Mouse (Mus musculus) MEL (cell line): ENCODE results near the gene Cd59a. TPM values are rescaled to one million over a fixed set of nuclear protein-coding genes. Genes with fewer than 3 reads are reported as not detected.

Source experiments
- DNase-seq: peaks from one replicate; pipeline ENCODE4 v3.0.0; 2011; ENCODE audit warnings: low read depth, low spot score
- H3K27ac ChIP-seq: 2 replicates; pipeline ENCODE4 v1.5.1; 2012; ENCODE audit warnings: low read depth, mild to moderate bottlenecking, control low read depth, low read length, moderate library complexity; ENCODE audit not compliant: control insufficient read depth
- H3K27me3 ChIP-seq, 2 experiments: fragments of 150-350 bp in 1 of 2; sonication (generic) in 1 of 2; 2 replicates each; pipeline ENCODE4 v1.6.1; 2012; ENCODE audit warnings: low read length in 2 of 2, mild to moderate bottlenecking in 2 of 2, improper control_type of control experiment in 1 of 2, moderate library complexity in 1 of 2; ENCODE audit not compliant: insufficient read depth in 2 of 2, control insufficient read depth in 1 of 2
- H3K36me3 ChIP-seq, 2 experiments: 2 replicates each; pipeline ENCODE4 v1.6.1; 2012 to 2014; ENCODE audit warnings: low read length in 2 of 2, improper control_type of control experiment in 1 of 2, inconsistent platforms in 1 of 2, mild to moderate bottlenecking in 1 of 2; ENCODE audit not compliant: insufficient read depth in 2 of 2, control insufficient read depth in 1 of 2
- H3K4me1 ChIP-seq, 2 experiments: fragments of 150-350 bp in 1 of 2; sonication (generic) in 1 of 2; 2 replicates each; pipeline ENCODE4 v1.6.1; 2012; ENCODE audit warnings: low read length in 2 of 2, improper control_type of control experiment in 1 of 2, mild to moderate bottlenecking in 1 of 2; ENCODE audit not compliant: insufficient read depth in 2 of 2, control insufficient read depth in 1 of 2
- H3K4me3 ChIP-seq, 2 experiments: fragments of 150-350 bp in 1 of 2; sonication (generic) in 1 of 2; 2 replicates each; pipeline ENCODE4 v1.5.1; 2012; ENCODE audit warnings: low read depth in 2 of 2, low read length in 2 of 2, mild to moderate bottlenecking in 2 of 2, moderate library complexity in 2 of 2, control low read depth in 1 of 2, improper control_type of control experiment in 1 of 2; ENCODE audit not compliant: control insufficient read depth in 1 of 2, insufficient read depth in 1 of 2
- H3K79me2 ChIP-seq: 2 replicates; pipeline ENCODE4 v1.6.1; 2012; ENCODE audit warnings: mild to moderate bottlenecking, low read length, moderate library complexity; ENCODE audit not compliant: control insufficient read depth, poor library complexity, insufficient read depth
- H3K9ac ChIP-seq: 2 replicates; pipeline ENCODE4 v1.6.1; 2012; ENCODE audit warnings: low read depth, mild to moderate bottlenecking, control low read depth, low read length, moderate library complexity; ENCODE audit not compliant: control insufficient read depth, poor library complexity, severe bottlenecking
- H3K9me3 ChIP-seq: fragments of 150-350 bp; sonication (generic); replicated peaks from 2 replicates; pipeline ENCODE4 v1.6.1; 2012; ENCODE audit warnings: mild to moderate bottlenecking, low read length, improper control_type of control experiment, moderate library complexity; ENCODE audit not compliant: insufficient read depth
- CHD1 ChIP-seq: IDR thresholded peaks from 2 replicates; pipeline ENCODE4 v1.6.1; 2012; ENCODE audit warnings: low read depth, mild to moderate bottlenecking, inconsistent platforms, low read length, improper control_type of control experiment
- CHD2 ChIP-seq: IDR thresholded peaks from 2 replicates; pipeline ENCODE4 v1.6.1; 2011; ENCODE audit warnings: low read length, improper control_type of control experiment
- CTCF ChIP-seq, 3 experiments: IDR thresholded peaks in 2 of 3; conservative IDR thresholded peaks in 1 of 3; 2 replicates each; pipeline ENCODE4 v1.5.1; 2011 to 2012; ENCODE audit warnings: low read length in 3 of 3, low read depth in 2 of 3, mild to moderate bottlenecking in 2 of 3, improper control_type of control experiment in 1 of 3, inconsistent platforms in 1 of 3, mixed read lengths in 1 of 3, moderate library complexity in 1 of 3; ENCODE audit not compliant: control insufficient read depth in 1 of 3, insufficient read depth in 1 of 3, poor library complexity in 1 of 3, severe bottlenecking in 1 of 3
- E2F4 ChIP-seq: IDR thresholded peaks from 2 replicates; pipeline ENCODE4 v1.6.1; 2011; ENCODE audit warnings: low read depth, low read length, improper control_type of control experiment, borderline replicate concordance
- GATA1 ChIP-seq: IDR thresholded peaks from 2 replicates; pipeline ENCODE4 v1.6.1; 2011; ENCODE audit warnings: low read depth, low read length, improper control_type of control experiment
- HCFC1 ChIP-seq: IDR thresholded peaks from 2 replicates; pipeline ENCODE4 v1.6.1; 2012; ENCODE audit warnings: low read depth, mild to moderate bottlenecking, inconsistent platforms, low read length, improper control_type of control experiment, moderate library complexity
- JUND ChIP-seq: IDR thresholded peaks from 2 replicates; pipeline ENCODE4 v1.6.1; 2011; ENCODE audit warnings: low read depth, mild to moderate bottlenecking, improper control_type of control experiment, low read length
- MAFK ChIP-seq: IDR thresholded peaks from 2 replicates; pipeline ENCODE4 v1.6.1; 2011; ENCODE audit warnings: low read depth, mild to moderate bottlenecking, low read length, improper control_type of control experiment, borderline replicate concordance
- MXI1 ChIP-seq: IDR thresholded peaks from 2 replicates; pipeline ENCODE4 v1.6.1; 2011; ENCODE audit warnings: mild to moderate bottlenecking, low read depth, low read length, improper control_type of control experiment
- NRF1 ChIP-seq: IDR thresholded peaks from 2 replicates; pipeline ENCODE4 v1.6.1; 2014; ENCODE audit warnings: low read depth, mild to moderate bottlenecking, inconsistent platforms, low read length, improper control_type of control experiment, moderate library complexity; ENCODE audit not compliant: poor library complexity, insufficient read depth, severe bottlenecking
- POLR2AphosphoS2 ChIP-seq: IDR thresholded peaks from 2 replicates; pipeline ENCODE4 v1.6.1; 2011; ENCODE audit warnings: low read length, improper control_type of control experiment
- POLR2AphosphoS5 ChIP-seq: IDR thresholded peaks from 2 replicates; pipeline ENCODE4 v1.6.1; 2012; ENCODE audit warnings: low read depth, borderline replicate concordance, mild to moderate bottlenecking, inconsistent platforms, low read length, moderate library complexity, mixed read lengths
- RCOR1 ChIP-seq: IDR thresholded peaks from 2 replicates; pipeline ENCODE4 v1.6.1; 2012; ENCODE audit warnings: low read depth, mild to moderate bottlenecking, inconsistent platforms, low read length, improper control_type of control experiment
- SIN3A ChIP-seq: IDR thresholded peaks from 2 replicates; pipeline ENCODE4 v1.6.1; 2012; ENCODE audit warnings: low read length, improper control_type of control experiment, inconsistent platforms
- SMC3 ChIP-seq: IDR thresholded peaks from 2 replicates; pipeline ENCODE4 v1.6.1; 2011; ENCODE audit warnings: low read depth, low read length, improper control_type of control experiment
- TAL1 ChIP-seq: IDR thresholded peaks from 2 replicates; pipeline ENCODE4 v1.6.1; 2012; ENCODE audit warnings: mild to moderate bottlenecking, inconsistent platforms, low read length, moderate library complexity, mixed read lengths
- TCF12 ChIP-seq: IDR thresholded peaks from 2 replicates; pipeline ENCODE4 v1.6.1; 2014; ENCODE audit warnings: low read depth, mild to moderate bottlenecking, inconsistent platforms, low read length, improper control_type of control experiment, moderate library complexity
- UBTF ChIP-seq: IDR thresholded peaks from 2 replicates; pipeline ENCODE4 v1.6.1; 2012; ENCODE audit warnings: low read depth, mild to moderate bottlenecking, inconsistent platforms, low read length, improper control_type of control experiment, moderate library complexity, borderline replicate concordance; ENCODE audit not compliant: insufficient read depth
- ZKSCAN1 ChIP-seq: IDR thresholded peaks from 2 replicates; pipeline ENCODE4 v1.6.1; 2012; ENCODE audit warnings: low read depth, mild to moderate bottlenecking, inconsistent platforms, low read length, improper control_type of control experiment, moderate library complexity
- ZNF384 ChIP-seq: IDR thresholded peaks from 2 replicates; pipeline ENCODE4 v1.6.1; 2012; ENCODE audit warnings: low read depth, mild to moderate bottlenecking, inconsistent platforms, low read length, improper control_type of control experiment
- polyA plus RNA-seq, 2 experiments: library from polyadenylated mRNA; stranded (reverse) in 1 of 2; unstranded in 1 of 2; fragments of >175 nt in 1 of 2; fragments of >200 nt in 1 of 2; gene quantifications; 2 replicates each; pipeline versions ENCODE4 v1.2.1 to v1.2.4; 2012; ENCODE audit warnings: low replicate concordance in 2 of 2, low read depth in 1 of 2; ENCODE audit not compliant: insufficient read length in 2 of 2, insufficient read depth in 1 of 2, missing spikeins in 1 of 2
- total RNA-seq: library from RNA; depleted of rRNA; stranded (reverse); fragments of 300-350 nt; gene quantifications from 2 replicates; pipeline ENCODE4 v1.2.3, GENCODE M21; 2012

Gene Cd59a
- total and polyA plus RNA-seq, 3 experiments = 0.08 to 0.96 TPM; not detected in 1

DNA sequence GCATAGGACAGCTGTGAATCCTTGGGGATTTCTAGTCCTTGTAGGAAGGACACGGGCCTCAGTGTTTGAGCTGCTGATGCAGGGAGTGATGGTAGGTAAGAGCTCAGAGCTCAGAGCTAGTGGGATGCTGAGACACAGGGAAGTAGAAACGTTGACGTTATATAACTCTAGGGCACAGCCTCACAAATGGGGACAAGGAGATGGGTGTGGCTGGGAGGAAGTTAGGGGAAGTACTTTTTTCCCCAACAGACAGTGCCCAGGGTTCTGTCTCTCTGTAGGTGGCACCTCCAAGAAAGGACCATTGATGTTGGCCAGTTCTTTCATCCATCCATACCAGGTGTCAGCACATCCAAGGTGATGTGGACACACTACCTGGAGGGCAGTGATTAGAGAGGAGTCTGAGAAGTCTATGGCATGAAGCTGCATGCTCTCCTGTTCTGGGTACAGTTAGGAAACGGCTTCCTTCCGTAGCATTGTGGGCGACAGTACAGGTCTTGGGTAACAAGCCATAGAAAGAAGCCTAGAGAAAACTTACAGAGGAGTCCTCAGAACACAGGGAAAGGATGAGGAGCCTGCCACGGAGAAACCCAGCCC, 36.8 kb downstream of the Cd59a start:
- Histone ChIP-seq H3K4me1 (peaks cover 0 to 7% of the 10 kb centered on the region in 2 experiments; a peak in 2 of 4 replicates), H3K79me2 (no peaks in the 10 kb centered on the region), H3K27ac (no peak overlapping the region), H3K9ac (no peak overlapping the region), H3K36me3 (peaks cover 0 to 5% of the 10 kb centered on the region in 2 experiments; a peak in 2 of 4 replicates), H3K27me3 (peaks cover 1 to 3% of the 10 kb centered on the region in 2 experiments; a peak in 2 of 4 replicates), H3K4me3 (no peak overlapping the region), H3K9me3 (no peaks in the 10 kb centered on the region)
- TF ChIP-seq UBTF = no peak
- TF ChIP-seq GATA1 = no peak
- no peak for TF ChIP-seq CTCF (IDR thresholded peaks at IDR 0.05 in 2 of 3, conservative IDR thresholded peaks at IDR 0.05 in 1 of 3; ENCODE audit: control insufficient read depth in 1 of 3, insufficient read depth in 1 of 3, low read depth in 2 of 3, low read length in 3 of 3, poor library complexity in 1 of 3, severe bottlenecking in 1 of 3)
- no peak for TF ChIP-seq NRF1
- TF ChIP-seq CHD1 = no peak
- TF ChIP-seq ZKSCAN1 = no peak
- no peak for TF ChIP-seq ZNF384
- no peak for TF ChIP-seq HCFC1
- TF ChIP-seq MAFK = no peak
- DNase-seq = peak; percentile 55

DNA sequence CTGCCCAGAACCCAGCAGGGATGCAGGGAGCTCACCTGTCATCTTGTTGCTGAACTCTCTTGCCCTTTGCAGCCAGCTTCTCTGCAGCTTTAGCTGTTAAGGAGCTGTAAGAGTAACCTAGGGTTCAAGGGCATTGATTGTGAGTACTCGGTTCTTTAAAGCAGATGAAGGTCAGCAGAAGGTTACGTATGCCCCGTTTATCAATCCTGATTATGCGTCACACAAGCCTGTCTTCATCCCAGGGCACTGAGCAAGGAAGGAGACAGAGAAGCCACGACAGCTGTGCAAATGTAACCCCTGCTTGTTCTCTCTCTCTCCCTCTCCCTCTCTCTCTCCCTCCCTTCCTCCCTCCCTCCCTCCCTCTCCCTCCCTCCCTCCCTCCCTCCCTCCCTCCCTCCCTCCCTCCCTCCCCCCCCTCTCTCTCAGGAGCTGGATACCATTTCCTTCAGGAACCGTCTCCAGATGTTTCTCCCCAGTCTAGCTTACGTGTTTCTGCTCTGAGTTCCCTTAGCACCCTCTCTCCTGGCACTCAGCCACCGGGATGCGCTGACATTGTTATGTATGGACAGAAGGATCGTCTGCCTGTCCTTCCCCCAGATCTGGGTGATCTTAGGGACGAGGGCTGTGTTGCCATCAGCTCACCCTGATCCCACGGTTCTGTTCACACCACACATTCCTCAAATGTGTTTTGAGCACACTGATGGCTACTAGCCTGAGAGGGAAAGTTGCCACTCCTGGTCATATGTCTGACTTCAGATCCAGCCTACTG, 37.6 kb downstream of the Cd59a start:
- H3K4me1 ChIP-seq = peaks cover 0 to 7% of the 10 kb centered on the region in 2 experiments; a peak in 2 of 4 replicates
- no peak for TF ChIP-seq TAL1
- no peak for TF ChIP-seq E2F4
- TF ChIP-seq CHD2 = no peak
- no peak for TF ChIP-seq POLR2AphosphoS5
- TF ChIP-seq SMC3 = no peak
- TF ChIP-seq MAFK = no peak
- TF ChIP-seq JUND = no peak
- TF ChIP-seq POLR2AphosphoS2 = no peak
- TF ChIP-seq SIN3A = no peak
- no peak for TF ChIP-seq TCF12
- no peak for TF ChIP-seq RCOR1
- TF ChIP-seq MXI1 = no peak
- no peak for TF ChIP-seq NRF1
- H3K36me3 ChIP-seq = peaks cover 0 to 5% of the 10 kb centered on the region in 2 experiments; a peak in 2 of 4 replicates
- H3K79me2 ChIP-seq = no peaks in the 10 kb centered on the region
- no peak for DNase-seq
- 0 out of 4 replicates have a peak, but pooled peaks cover 0 to 1% of the 10 kb centered on the region in 2 experiments for H3K27me3 ChIP-seq
- no peaks in the 10 kb centered on the region for H3K9me3 ChIP-seq
- no peak overlapping the region for H3K27ac ChIP-seq
- H3K9ac ChIP-seq = no peak overlapping the region
- no peak overlapping the region for H3K4me3 ChIP-seq
